Mouse (Mus musculus): Measurements from ENCODE around the gene Reps1. TPM values are rescaled to one million over a fixed set of nuclear protein-coding genes. Genes with fewer than 3 reads are reported as not detected.
"Not testable (repeated sequence)": the region's sequence is repeated elsewhere in the genome, so short reads cannot be mapped to it uniquely, and the experiment has no call there.

Reps1 gene
- polyA plus RNA-seq, 1 experiment = 74.5 TPM

DNA sequence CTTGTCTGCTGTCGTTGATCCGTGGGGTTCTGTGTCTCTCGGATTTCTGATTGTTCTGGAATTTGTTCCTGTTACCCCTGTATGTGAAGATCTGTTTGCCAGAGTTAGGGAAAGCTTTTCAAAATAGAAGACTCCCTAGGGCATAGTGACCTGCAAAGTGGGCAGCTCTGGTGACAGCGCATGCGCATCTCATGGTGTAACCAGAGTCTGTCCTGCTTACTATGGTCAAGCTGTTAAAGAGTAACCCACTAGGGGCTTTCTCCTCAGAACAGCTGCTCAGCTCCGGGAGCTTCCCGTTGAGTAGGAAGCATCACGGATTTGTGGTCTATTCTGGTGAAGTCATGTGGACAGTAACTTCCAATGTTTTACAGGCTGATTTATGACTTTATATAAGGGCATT is 62.7 kb downstream of the Reps1 start:
- no peaks in the 10 kb centered on the region for H3K4me1 ChIP-seq (ENCODE audit: control insufficient read depth, insufficient read depth, low read length)
- TF ChIP-seq CTCF (IDR thresholded peaks at IDR 0.05; ENCODE audit: extremely low read depth, insufficient read depth, low read length) (no peak), POLR2A (IDR thresholded peaks at IDR 0.05; ENCODE audit: extremely low read depth, insufficient read depth, low read length) (no peak)
- H3K4me3 ChIP-seq (ENCODE audit: insufficient read depth, low read length) = no peak overlapping the region
- no peak overlapping the region for H3K27ac ChIP-seq (ENCODE audit: insufficient read depth, low read length)

GRCm38 (mm10) chr10:18130276-18130675 is 74.6 kb downstream of the Reps1 start:
- Histone ChIP-seq H3K4me1 (ENCODE audit: control insufficient read depth, insufficient read depth, low read length) (no peaks in the 10 kb centered on the region), H3K4me3 (ENCODE audit: insufficient read depth, low read length) (no peak overlapping the region), H3K27ac (ENCODE audit: insufficient read depth, low read length) (no peak overlapping the region)
- TF ChIP-seq CTCF (IDR thresholded peaks at IDR 0.05; ENCODE audit: extremely low read depth, insufficient read depth, low read length) (no peak), POLR2A (IDR thresholded peaks at IDR 0.05; ENCODE audit: extremely low read depth, insufficient read depth, low read length) (no peak)

DNA sequence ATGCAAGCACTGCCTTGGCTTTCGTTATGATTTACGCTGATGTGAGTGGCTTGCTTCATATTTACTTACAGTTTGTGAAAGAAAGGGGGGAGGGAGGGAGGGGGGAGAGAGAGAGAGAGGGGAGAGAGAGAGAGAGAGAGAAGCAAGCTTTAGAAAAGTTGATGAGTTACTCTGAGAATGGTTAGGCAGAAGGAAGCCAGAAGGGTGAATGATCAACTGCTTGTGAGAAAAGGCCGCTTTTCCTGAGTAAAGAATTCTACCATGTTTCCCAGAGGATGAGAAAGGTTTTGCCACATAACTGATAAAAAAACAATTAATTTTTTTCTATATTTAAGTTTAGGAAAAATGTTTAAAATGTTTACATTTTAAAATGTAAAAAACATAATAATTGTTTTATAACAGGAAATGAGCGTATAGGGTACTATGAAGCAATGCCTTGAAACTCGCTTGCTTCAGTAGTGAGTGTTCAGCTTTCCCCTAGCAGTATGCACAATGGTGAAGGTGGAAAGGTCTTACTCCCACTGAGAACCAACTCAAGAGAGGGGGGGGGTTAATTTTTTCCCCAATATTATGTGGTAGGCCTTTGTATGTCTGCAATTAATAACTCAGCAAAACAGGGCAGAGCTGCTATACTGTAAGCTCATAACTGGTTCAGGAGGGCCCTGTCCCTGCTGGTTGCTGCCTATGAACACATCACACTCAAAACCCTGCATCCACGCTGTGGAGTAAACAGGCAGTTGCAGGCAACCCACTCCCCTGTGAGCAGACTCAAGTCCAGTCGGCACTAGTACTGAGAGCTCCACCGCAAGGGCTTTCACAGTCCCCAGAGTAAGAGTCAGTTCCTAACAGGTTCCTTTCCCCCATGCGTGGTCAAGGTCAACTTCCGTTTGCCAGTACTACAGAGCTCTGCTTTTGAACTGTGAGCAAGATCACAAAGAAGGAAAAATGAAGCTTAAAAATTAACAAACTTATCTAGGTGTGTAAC is 76.3 kb downstream of the Reps1 start:
- H3K4me1 ChIP-seq (ENCODE audit: control insufficient read depth, insufficient read depth, low read length) = no peaks in the 10 kb centered on the region
- TF ChIP-seq CTCF (IDR thresholded peaks at IDR 0.05; ENCODE audit: extremely low read depth, insufficient read depth, low read length) (no peak), POLR2A (IDR thresholded peaks at IDR 0.05; ENCODE audit: extremely low read depth, insufficient read depth, low read length) (no peak)
- H3K4me3 ChIP-seq (ENCODE audit: insufficient read depth, low read length) = no peak overlapping the region
- H3K27ac ChIP-seq (ENCODE audit: insufficient read depth, low read length) = no peak overlapping the region

DNA sequence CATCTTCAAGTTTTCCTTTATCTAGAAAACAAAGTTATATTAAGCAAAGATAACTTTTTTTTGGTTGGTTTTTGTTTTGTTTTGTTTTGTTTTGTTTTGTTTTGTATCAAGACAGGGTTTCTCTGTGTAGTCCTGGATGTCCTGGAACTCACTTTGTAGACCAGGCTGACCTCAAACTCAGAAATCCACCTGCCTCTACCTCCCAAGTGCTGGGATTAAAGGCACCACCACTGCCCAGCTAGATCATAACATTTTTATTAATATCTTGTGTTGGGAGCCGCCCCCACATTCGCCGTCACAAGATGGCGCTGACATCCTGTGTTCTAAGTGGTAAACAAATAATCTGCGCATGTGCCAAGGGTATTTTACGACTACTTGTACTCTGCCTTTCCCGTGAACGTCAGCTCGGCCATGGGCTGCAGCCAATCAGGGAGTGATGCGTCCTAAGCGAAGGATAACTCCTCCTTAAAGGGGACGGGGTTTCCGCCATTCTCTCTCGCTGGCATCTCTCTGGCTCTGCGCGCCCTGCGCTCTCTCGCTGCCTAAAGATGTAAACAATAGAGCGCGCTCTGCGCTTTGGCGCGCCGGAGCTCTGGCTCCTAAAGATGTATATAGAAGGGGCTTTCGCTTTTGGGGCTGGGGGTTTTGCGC is 83.3 kb downstream of the Reps1 start:
- H3K4me3 ChIP-seq (ENCODE audit: insufficient read depth, low read length); H3K4me1 ChIP-seq (ENCODE audit: control insufficient read depth, insufficient read depth, low read length); H3K27ac ChIP-seq (ENCODE audit: insufficient read depth, low read length): not testable (repeated sequence)

- H3K27ac ChIP-seq (ENCODE audit: insufficient read depth, low read length) = no peak overlapping the region
- H3K4me1 ChIP-seq (ENCODE audit: control insufficient read depth, insufficient read depth, low read length) = no peaks in the 10 kb centered on the region
- TF ChIP-seq POLR2A (IDR thresholded peaks at IDR 0.05; ENCODE audit: extremely low read depth, insufficient read depth, low read length) (no peak), CTCF (IDR thresholded peaks at IDR 0.05; ENCODE audit: extremely low read depth, insufficient read depth, low read length) (no peak)
- H3K4me3 ChIP-seq (ENCODE audit: insufficient read depth, low read length) = no peak overlapping the region
Observed at GRCm38 (mm10) chr10:18139615-18140014, 84.0 kb downstream of the Reps1 start.

DNA sequence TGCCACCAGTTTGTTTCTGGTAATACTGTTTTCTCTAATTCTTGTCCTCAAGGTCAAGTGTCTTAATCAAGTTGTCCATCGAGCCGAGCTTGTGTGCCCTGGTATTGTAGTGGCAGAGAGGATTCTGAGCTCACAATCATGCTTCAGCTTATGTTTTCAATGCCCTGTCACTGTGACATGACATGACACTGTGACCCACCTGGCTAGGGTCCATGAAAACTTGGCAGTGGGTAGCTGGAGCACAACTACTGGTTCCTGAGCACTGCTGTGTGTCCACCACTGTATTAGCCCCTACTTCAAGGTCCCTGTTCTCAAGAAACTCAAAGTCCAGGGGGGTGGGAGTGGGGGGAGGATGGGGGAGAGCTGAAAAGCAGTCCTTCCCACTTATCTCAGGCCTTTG is 85.7 kb downstream of the Reps1 start:
- no peak overlapping the region for H3K27ac ChIP-seq (ENCODE audit: insufficient read depth, low read length)
- TF ChIP-seq POLR2A (IDR thresholded peaks at IDR 0.05; ENCODE audit: extremely low read depth, insufficient read depth, low read length) (no peak), CTCF (IDR thresholded peaks at IDR 0.05; ENCODE audit: extremely low read depth, insufficient read depth, low read length) (no peak)
- H3K4me1 ChIP-seq (ENCODE audit: control insufficient read depth, insufficient read depth, low read length) = no peaks in the 10 kb centered on the region
- no peak overlapping the region for H3K4me3 ChIP-seq (ENCODE audit: insufficient read depth, low read length)

DNA sequence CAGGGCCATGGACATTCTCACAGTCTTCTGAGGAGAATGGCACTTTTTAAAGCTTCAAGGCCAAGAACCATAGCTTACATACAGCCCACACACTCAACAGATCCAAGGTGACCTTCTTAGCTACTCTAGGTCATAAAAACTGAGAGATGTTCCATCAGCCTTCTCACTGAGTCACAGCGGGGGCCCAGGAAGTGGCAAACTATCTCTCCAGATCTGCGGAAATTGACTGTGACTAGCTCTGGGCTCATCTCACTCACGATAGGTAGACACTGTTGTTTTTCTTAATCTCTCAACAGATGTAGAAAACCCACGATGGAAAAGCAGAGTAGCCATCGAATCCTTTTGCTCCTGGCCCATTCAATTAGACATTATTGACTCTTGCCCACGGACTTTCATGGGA is 86.6 kb downstream of the Reps1 start:
- no peaks in the 10 kb centered on the region for H3K4me1 ChIP-seq (ENCODE audit: control insufficient read depth, insufficient read depth, low read length)
- TF ChIP-seq POLR2A (IDR thresholded peaks at IDR 0.05; ENCODE audit: extremely low read depth, insufficient read depth, low read length) (no peak), CTCF (IDR thresholded peaks at IDR 0.05; ENCODE audit: extremely low read depth, insufficient read depth, low read length) (no peak)
- H3K27ac ChIP-seq (ENCODE audit: insufficient read depth, low read length) = no peak overlapping the region
- no peak overlapping the region for H3K4me3 ChIP-seq (ENCODE audit: insufficient read depth, low read length)

GRCm38 (mm10) chr10:18147224-18147623 is 91.6 kb downstream of the Reps1 start:
- H3K27ac ChIP-seq (ENCODE audit: insufficient read depth, low read length) = no peak overlapping the region
- TF ChIP-seq CTCF (IDR thresholded peaks at IDR 0.05; ENCODE audit: extremely low read depth, insufficient read depth, low read length) = no peak
- TF ChIP-seq POLR2A (IDR thresholded peaks at IDR 0.05; ENCODE audit: extremely low read depth, insufficient read depth, low read length) = no peak
- no peaks in the 10 kb centered on the region for H3K4me1 ChIP-seq (ENCODE audit: control insufficient read depth, insufficient read depth, low read length)
- no peak overlapping the region for H3K4me3 ChIP-seq (ENCODE audit: insufficient read depth, low read length)

DNA sequence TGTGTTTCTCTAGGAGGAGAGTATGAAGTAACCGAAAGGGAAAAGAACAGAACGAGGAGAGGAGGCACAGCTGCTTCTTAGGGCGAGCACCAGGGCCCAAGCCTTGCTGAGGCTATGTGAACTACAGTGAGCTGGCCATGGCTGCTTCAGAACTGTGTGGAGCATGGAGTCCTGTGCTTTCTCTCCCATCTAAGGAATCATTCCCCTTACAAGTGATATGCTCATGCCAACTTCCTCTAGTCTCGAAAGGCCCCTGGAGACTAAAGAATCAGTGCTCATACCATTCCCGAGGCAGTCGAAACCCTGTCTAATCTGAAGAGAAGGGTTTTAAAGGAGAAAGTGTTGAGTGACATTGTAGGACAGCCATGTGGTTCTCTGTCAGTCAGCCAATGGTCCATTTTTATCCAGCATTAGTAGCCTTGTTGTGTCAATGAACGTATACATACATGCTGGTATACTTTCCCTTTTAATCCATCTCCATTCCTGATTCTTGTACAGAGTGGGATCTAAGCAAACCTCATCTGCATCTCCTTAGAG is 106.8 kb downstream of the Reps1 start:
- Histone ChIP-seq H3K4me1 (ENCODE audit: control insufficient read depth, insufficient read depth, low read length) (no peaks in the 10 kb centered on the region), H3K27ac (ENCODE audit: insufficient read depth, low read length) (no peak overlapping the region), H3K4me3 (ENCODE audit: insufficient read depth, low read length) (no peak overlapping the region)
- TF ChIP-seq POLR2A (IDR thresholded peaks at IDR 0.05; ENCODE audit: extremely low read depth, insufficient read depth, low read length) (no peak), CTCF (IDR thresholded peaks at IDR 0.05; ENCODE audit: extremely low read depth, insufficient read depth, low read length) (no peak)

Other genes with a start within 250 kb of the Reps1 start
- 16.7 and 17.1 TPM in 2 replicates for gene Heca, start 107.8 kb upstream of the Reps1 start, polyA plus RNA-seq (2012; rRNA removed)
- 23.0 and 24.3 TPM in 2 replicates for gene Abracl, start 32.6 kb upstream of the Reps1 start, polyA plus RNA-seq (2012; rRNA removed)
- gene Ect2l, start 155.0 kb downstream of the Reps1 start, polyA plus RNA-seq (2012; rRNA removed) = 0.28 and 0.29 TPM in 2 replicates
- 64.7 and 74.1 TPM in 2 replicates for gene Ccdc28a, start 179.1 kb downstream of the Reps1 start, polyA plus RNA-seq (2012; rRNA removed)